Mouse (Mus musculus) testis, adult 2 months (tissue): ENCODE results near the gene Nifk.

Experiments used
- CTCF ChIP-seq: fragments of 200-500 bp; IDR thresholded peaks from 2 replicates; pipeline ENCODE4 v1.5.1; 2012; ENCODE audit warnings: low read depth, mild to moderate bottlenecking, inconsistent platforms, low read length, moderate library complexity; ENCODE audit not compliant: control insufficient read depth, insufficient read depth, insufficient replicate concordance
- POLR2A ChIP-seq: fragments of 200-500 bp; IDR thresholded peaks from 2 replicates; pipeline ENCODE4 v1.6.1; 2012; ENCODE audit warnings: low read depth, mild to moderate bottlenecking, inconsistent platforms, low read length, moderate library complexity; ENCODE audit not compliant: control insufficient read depth

GRCm38 (mm10) chr1:118377784-118378183, 56.1 kb downstream of the Nifk start:
- TF ChIP-seq CTCF (no peak), POLR2A (no peak)
